Mouse (Mus musculus) hindbrain, embryonic 15.5 days (tissue): ENCODE data around the gene Gipc3. TPM values are rescaled to one million over a fixed set of nuclear protein-coding genes. Genes with fewer than 3 reads are reported as not detected.
A peak's percentile ranks its signal among the peaks of the same experiment; 100 is the strongest.

Experiments
- ATAC-seq: fragments of 200-750 bp; cut with Nextera tagmentation; 2 replicates; pipeline ENCODE4 v1.8.0; 2017; ENCODE audit warnings: low read depth, moderate number of reproducible peaks, moderate TSS enrichment; ENCODE audit not compliant: low FRiP score
- H3K27ac ChIP-seq: fragments of 300-500 bp; sonication (generic); replicated peaks from 2 replicates; pipeline ENCODE4 v1.5.1; 2015; ENCODE audit warnings: mild to moderate bottlenecking, inconsistent platforms
- H3K27me3 ChIP-seq: fragments of 300-500 bp; sonication (generic); 2 replicates; pipeline ENCODE4 v1.6.1; 2015; ENCODE audit warnings: control low read depth, inconsistent platforms
- H3K36me3 ChIP-seq: fragments of 300-500 bp; sonication (generic); 2 replicates; pipeline ENCODE4 v1.6.1; 2015; ENCODE audit warnings: control low read depth, inconsistent platforms
- H3K4me1 ChIP-seq: fragments of 300-500 bp; sonication (generic); replicated peaks from 2 replicates; pipeline ENCODE4 v1.6.1; 2015; ENCODE audit warnings: control low read depth, inconsistent platforms
- H3K4me2 ChIP-seq: fragments of 300-500 bp; sonication (generic); 2 replicates; pipeline ENCODE4 v1.6.1; 2015; ENCODE audit warnings: moderate library complexity, mild to moderate bottlenecking, inconsistent platforms
- H3K4me3 ChIP-seq: fragments of 300-500 bp; sonication (generic); 2 replicates; pipeline ENCODE4 v1.5.1; 2015; ENCODE audit warnings: mild to moderate bottlenecking, inconsistent platforms
- H3K9ac ChIP-seq: fragments of 300-500 bp; sonication (generic); 2 replicates; pipeline ENCODE4 v1.6.1; 2015; ENCODE audit warnings: inconsistent platforms
- H3K9me3 ChIP-seq: fragments of 300-500 bp; sonication (generic); 2 replicates; pipeline ENCODE4 v1.6.1; 2016; ENCODE audit warnings: control low read depth, inconsistent platforms
- WGBS: fragments of 180-500 bp; shearing (Covaris S2); methylation state at CpG from one replicate; pipeline ENCODE4 v1.1.7; 2015; 5-methylcytosine and 5-hydroxymethylcytosine counted together
- microRNA-seq: library from miRNA; unstranded; fragments of <30 nt; microRNA quantifications from one replicate; pipeline ENCODE4, GENCODE M21; 2016
- polyA plus RNA-seq: library from polyadenylated mRNA; unstranded; fragments of >200 nt; fragmentation: Nextera tagmentation; extraction: Ambion mirVana; gene quantifications from 2 replicates; pipeline ENCODE4 v1.2.1, GENCODE M21; 2015

Gipc3 gene
- polyA plus RNA-seq, 1 experiment from 2014 or later = not detected

DNA sequence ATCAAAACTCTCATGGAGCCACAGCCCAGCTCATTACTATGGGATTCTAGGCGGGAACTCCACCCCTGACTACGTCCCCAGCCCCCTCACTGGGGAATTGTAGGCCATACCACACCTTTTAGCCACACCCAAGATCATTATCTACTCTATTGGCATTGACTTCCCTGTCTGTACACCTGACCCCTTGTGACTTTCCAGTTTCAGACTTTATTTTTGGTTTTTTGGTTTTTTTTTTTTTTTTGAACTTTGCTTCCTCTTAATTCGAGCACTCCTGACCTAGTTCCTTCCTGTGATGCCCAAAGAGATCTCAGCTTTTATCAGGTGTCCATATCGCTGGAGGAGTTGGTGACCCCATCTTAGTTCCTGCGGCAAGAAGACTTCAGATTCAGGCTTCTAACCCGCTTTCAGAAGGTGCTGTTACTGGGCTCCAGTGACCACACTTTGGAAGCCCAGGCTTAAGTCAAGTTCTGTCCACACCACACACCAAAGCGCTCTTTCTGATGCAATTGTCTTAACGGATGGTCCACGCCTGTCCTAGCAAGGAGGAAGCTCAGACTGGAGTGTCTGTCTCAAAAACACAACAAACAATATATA is 51.5 kb downstream of the Gipc3 start, which contains the start of gene Tjp3:
TSS of gene Tjp3 (minus strand) at position 71 of the 594 bp plus-strand sequence.
- ATAC-seq = no peak
- H3K4me2 ChIP-seq = peak within 1 kb of the TSS; percentile 71
- 0 out of 2 replicates have a peak, but pooled peaks cover 11% of the 10 kb centered on the region for H3K27me3 ChIP-seq
- H3K4me1 ChIP-seq = peaks cover 36% of the 10 kb centered on the region
- no peak within 1 kb of the TSS for H3K9ac ChIP-seq
- H3K4me3 ChIP-seq = peak within 1 kb of the TSS; percentile 90
- no peaks in the 10 kb centered on the region for H3K9me3 ChIP-seq
- no peak within 1 kb of the TSS for H3K27ac ChIP-seq
- WGBS = 75% methylated on average over 9 of the region's 9 CpGs
- H3K36me3 ChIP-seq = no peaks in the 10 kb centered on the region

DNA sequence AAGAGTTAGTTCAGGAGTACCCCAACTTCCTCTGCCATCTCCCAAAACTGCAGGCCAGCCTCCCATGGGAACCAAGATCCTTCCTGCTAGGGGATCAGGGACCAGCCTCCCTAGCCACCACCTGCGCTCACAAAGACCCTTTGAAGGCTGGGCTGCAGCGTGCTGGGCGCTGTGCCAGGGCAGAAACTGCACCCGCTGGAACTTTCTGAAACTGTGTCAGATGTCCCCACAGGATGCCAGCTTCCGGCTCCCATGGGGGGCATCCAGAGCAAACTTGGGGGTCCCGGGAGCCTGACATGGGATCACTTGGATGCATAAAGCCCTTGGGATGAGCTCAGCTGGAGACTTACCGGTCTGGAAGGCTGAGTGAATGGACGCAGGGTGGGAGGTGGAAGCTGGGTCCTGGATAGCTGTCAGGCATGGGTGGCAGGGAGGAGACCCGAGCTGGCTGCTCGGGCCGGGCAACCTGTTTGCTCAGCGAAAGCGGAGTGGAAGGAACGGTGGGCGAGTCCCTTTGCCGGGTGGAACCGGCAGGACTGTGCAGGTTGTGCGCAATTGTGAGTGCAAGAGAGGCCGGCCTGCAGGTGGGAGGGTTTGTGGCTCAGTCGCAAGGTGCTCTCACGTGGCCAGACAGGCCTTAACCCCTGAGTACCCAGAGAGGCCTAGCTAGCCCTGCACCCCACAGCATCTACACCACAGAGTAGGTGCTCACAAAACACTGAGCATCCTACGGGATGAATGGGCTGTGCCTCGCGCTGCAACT is 52.2 kb downstream of the Gipc3 start:
- Histone ChIP-seq H3K4me3 (no peak overlapping the region), H3K27ac (no peak overlapping the region), H3K36me3 (no peaks in the 10 kb centered on the region), H3K4me2 (peak overlapping the region; percentile 14), H3K9ac (no peak overlapping the region), H3K4me1 (peaks cover 37% of the 10 kb centered on the region), H3K9me3 (no peaks in the 10 kb centered on the region), H3K27me3 (0 out of 2 replicates have a peak, but pooled peaks cover 11% of the 10 kb centered on the region)
- 13% methylated on average over 24 of the region's 24 CpGs for WGBS
- ATAC-seq = no peak

DNA sequence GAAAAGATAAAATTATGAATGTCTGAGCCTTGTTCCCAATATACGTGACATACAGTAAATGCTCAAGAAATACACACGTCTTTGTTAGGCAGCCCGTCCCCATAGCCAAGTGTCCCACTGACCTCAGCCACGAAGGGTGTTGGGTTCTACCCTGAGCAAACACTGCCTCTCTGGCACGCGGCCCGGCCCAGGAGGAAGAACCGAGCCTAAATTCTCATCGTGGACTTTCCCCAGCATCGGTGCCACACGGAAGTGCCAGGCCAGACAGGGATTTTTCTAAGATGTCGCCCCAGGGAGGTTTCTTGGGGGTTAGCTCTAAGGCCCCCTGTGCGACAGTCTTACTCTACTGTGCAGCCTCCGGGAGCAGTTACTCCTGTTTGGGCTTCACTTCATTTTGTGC is 53.3 kb downstream of the Gipc3 start:
- Histone ChIP-seq H3K9ac (no peak overlapping the region), H3K27ac (no peak overlapping the region), H3K27me3 (peaks cover 16% of the 10 kb centered on the region; the same call in 1 of the 2 replicates), H3K4me3 (no peak overlapping the region), H3K36me3 (no peaks in the 10 kb centered on the region), H3K9me3 (no peaks in the 10 kb centered on the region), H3K4me1 (peaks cover 28% of the 10 kb centered on the region), H3K4me2 (no peak overlapping the region)
- no peak for ATAC-seq
- 62% methylated on average over 14 of the region's 14 CpGs for WGBS

DNA sequence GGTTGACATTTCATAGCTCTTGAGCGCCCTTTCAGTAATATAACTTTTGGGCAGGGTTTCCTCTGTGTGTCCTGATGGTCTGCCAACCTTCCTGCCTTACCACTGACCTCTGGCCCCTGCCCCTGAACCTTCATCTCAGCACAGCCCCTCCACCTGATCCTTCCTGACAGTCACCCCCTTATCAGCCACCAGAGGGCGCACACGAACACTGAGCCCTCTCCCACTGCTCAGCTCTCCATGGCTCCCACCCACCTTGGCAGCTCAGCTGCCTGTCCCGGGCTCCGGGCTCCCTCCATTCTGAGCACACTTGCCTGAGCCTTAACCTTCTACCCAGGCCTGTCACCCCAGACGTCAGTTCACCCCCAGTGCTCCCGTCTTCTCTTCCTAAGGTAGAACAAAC is 53.8 kb downstream of the Gipc3 start:
- H3K9ac ChIP-seq = no peak overlapping the region
- peaks cover 17% of the 10 kb centered on the region; the same call in 1 of the 2 replicates for H3K27me3 ChIP-seq
- H3K4me3 ChIP-seq = no peak overlapping the region
- H3K36me3 ChIP-seq = no peaks in the 10 kb centered on the region
- no peaks in the 10 kb centered on the region for H3K9me3 ChIP-seq
- H3K4me2 ChIP-seq = no peak overlapping the region
- H3K27ac ChIP-seq = no peak overlapping the region
- no peak for ATAC-seq
- 6% methylated on average over 7 of the region's 7 CpGs for WGBS
- H3K4me1 ChIP-seq = peaks cover 22% of the 10 kb centered on the region

DNA sequence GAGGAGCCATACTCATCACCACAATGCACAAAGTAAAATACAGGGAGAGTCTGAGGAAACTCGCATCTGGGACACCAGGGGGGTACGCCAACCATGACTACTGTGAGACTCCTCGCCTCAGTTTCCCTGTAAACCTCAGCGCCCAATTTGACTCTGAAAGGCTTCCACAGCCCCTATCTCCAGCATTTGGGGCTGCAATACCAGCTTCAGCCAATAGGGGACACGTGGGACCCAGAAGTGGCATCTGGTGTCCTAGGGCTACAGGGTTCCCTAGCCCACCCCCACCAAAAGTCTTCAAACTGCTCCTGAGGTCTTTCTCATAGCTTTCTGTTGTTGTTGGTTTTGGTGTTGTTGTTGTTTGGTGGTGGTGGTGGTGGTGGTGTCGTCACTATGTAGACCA is 54.5 kb downstream of the Gipc3 start:
- Histone ChIP-seq H3K9ac (no peak overlapping the region), H3K27ac (no peak overlapping the region), H3K4me1 (peaks cover 16% of the 10 kb centered on the region), H3K4me2 (no peak overlapping the region), H3K27me3 (peaks cover 20% of the 10 kb centered on the region), H3K36me3 (no peaks in the 10 kb centered on the region), H3K9me3 (no peaks in the 10 kb centered on the region), H3K4me3 (no peak overlapping the region)
- no peak for ATAC-seq
- 31% methylated on average over 6 of the region's 6 CpGs for WGBS

DNA sequence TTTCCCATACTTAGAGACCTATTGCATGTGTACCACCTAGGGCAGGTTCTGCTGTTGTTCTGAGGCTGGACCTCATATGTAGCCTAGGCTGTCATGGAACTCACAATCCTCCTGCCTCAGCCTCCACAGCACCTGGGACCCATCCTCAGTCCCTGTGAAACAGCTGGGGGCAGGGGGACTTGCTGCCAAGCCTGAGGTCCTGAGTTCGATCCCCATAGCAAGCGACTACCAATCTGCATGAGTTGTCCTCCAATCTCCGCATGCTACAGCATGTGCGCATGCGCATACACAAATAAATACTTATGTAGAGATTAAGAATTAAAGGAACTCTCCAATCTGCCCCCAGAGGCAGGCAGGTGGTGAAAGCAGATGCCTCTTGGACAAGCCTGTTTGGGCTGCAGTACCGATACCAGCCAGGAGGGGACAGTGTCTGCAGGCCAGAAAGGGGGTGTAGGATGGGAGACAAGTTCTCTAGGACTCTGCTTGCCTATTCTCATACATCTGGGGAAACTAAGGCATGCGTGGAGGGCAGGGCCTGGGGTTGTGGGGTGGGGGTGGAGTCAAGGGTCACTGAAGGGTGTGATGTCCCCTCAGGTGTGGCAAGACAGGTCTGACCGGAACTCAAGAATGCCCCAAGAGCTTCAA is 55.4 kb downstream of the Gipc3 start:
- no peak overlapping the region for H3K27ac ChIP-seq
- no peak overlapping the region for H3K4me3 ChIP-seq
- no peak for ATAC-seq
- H3K9ac ChIP-seq = no peak overlapping the region
- H3K36me3 ChIP-seq = no peaks in the 10 kb centered on the region
- no peak overlapping the region for H3K4me2 ChIP-seq
- no peaks in the 10 kb centered on the region for H3K9me3 ChIP-seq
- H3K4me1 ChIP-seq = peaks cover 16% of the 10 kb centered on the region
- H3K27me3 ChIP-seq = peaks cover 24% of the 10 kb centered on the region
- 61% methylated on average over 8 of the region's 8 CpGs for WGBS

DNA sequence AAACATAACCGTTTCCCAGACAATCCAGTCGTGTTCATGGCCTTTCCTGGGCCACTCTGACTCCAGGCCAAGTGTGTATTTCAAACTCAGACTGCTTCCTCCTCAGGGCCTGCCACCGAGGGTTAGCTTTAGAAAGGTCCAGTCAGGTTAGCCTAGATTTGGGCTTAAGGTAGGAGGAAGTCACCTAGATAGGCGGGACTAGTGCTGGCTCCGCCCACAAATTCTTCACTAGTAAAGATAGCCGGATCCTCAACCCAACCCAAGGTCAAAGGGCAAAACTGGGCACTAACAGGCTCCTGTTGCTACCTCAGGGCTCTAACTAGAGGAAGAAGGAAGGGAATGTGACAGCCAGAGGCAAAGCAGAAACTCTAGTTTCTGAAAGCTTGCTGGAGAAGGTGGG is 56.5 kb downstream of the Gipc3 start:
- Histone ChIP-seq H3K4me1 (peaks cover 16% of the 10 kb centered on the region), H3K36me3 (no peaks in the 10 kb centered on the region), H3K9me3 (no peaks in the 10 kb centered on the region), H3K4me3 (no peak overlapping the region), H3K27me3 (peaks cover 28% of the 10 kb centered on the region), H3K4me2 (no peak overlapping the region), H3K27ac (no peak overlapping the region), H3K9ac (no peak overlapping the region)
- 46% methylated on average over 6 of the region's 6 CpGs for WGBS
- no peak for ATAC-seq

DNA sequence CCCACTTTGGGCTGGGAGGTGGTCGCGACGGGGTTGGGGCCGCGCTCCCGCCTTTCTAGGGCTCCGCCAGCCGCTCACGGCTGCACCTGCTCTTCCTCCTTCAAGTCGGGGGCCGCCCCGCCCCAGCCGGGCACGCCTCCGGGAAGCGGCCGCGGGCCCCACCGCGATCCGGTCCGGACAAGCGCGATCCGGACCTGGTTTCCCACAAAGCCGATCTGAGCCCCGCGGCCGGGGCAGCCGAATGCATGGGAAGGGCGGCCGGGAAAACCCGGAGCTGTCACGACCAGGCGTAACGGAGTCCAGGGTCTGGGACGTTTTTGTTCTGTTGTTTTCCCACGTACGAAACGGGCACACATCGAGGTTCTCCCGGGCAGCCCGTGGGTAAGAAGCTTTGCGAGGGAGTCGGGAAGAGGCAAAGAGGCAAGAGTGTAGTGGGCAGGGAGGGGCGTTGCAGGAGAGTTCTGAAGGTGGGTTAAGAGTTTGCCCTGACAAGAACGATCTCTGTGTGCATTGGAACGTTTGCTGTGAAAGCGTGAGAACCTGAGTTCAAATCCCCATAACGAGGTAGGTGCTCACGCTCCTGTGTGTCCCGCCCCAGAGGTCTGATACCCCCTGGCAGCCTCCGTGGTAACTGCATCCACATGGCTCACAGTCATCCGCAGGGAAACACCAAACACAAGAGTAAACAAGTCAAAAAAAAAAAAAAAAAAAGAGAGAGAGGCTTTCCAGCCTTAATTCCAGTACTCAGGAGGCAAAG is 57.2 kb downstream of the Gipc3 start:
- Histone ChIP-seq H3K27me3 (peaks cover 28% of the 10 kb centered on the region), H3K4me2 (peak overlapping the region; percentile 89)

More for the DNA sequence above, 57.2 kb downstream of the Gipc3 start:
- Histone ChIP-seq H3K4me3 (peak overlapping the region; percentile 49), H3K9me3 (no peaks in the 10 kb centered on the region), H3K27ac (no peak overlapping the region), H3K36me3 (no peaks in the 10 kb centered on the region), H3K4me1 (peaks cover 10% of the 10 kb centered on the region), H3K9ac (peak overlapping the region; percentile 44)
- peak; percentile 78 for ATAC-seq
- 2% methylated on average over 54 of the region's 54 CpGs for WGBS

Small RNAs within 50 kb of the gene (microRNA-seq; reads per million reads assigned to microRNA genes)
- gene Mir6913 = not detected

Other genes starting within 250 kb of the Gipc3 start
- 0.30 and 0.39 TPM in 2 replicates for gene Creb3l3, start 244.4 kb downstream of the Gipc3 start, polyA plus RNA-seq
- gene Map2k2, start 237.4 kb downstream of the Gipc3 start, polyA plus RNA-seq = 248 and 259 TPM in 2 replicates
- 15.3 and 16.2 TPM in 2 replicates for gene Zbtb7a, start 208.0 kb downstream of the Gipc3 start, polyA plus RNA-seq
- 52.2 and 61.2 TPM in 2 replicates for gene Pias4, start 175.3 kb downstream of the Gipc3 start, polyA plus RNA-seq
- gene Eef2, start 166.6 kb downstream of the Gipc3 start, polyA plus RNA-seq = 532 and 536 TPM in 2 replicates
- 69.7 and 70.1 TPM in 2 replicates for gene Dapk3, start 160.3 kb downstream of the Gipc3 start, polyA plus RNA-seq
- gene 4930442H23Rik, start 159.4 kb downstream of the Gipc3 start, polyA plus RNA-seq = 0.13 and 0.31 TPM in 2 replicates
- gene Nmrk2, start 141.2 kb downstream of the Gipc3 start, polyA plus RNA-seq = 0.10 TPM in 1 of 2 replicates, not detected in the other
- gene Atcay, start 112.4 kb downstream of the Gipc3 start, polyA plus RNA-seq = 80.6 and 85.5 TPM in 2 replicates
- gene Zfr2, start 110.1 kb downstream of the Gipc3 start, polyA plus RNA-seq = 30.3 and 34.0 TPM in 2 replicates
- 43.8 and 49.7 TPM in 2 replicates for gene Matk, start 90.3 kb downstream of the Gipc3 start, polyA plus RNA-seq
- 121 and 144 TPM in 2 replicates for gene Mrpl54, start 76.3 kb downstream of the Gipc3 start, polyA plus RNA-seq
- 38.3 and 38.6 TPM in 2 replicates for gene Apba3, start 76.3 kb downstream of the Gipc3 start, polyA plus RNA-seq
- gene Tjp3, start 51.7 kb downstream of the Gipc3 start, polyA plus RNA-seq = 5.9 and 6.2 TPM in 2 replicates
- gene Pip5k1c, start 50.3 kb downstream of the Gipc3 start, polyA plus RNA-seq = 130 and 151 TPM in 2 replicates
- gene Cactin, start 22.2 kb downstream of the Gipc3 start, polyA plus RNA-seq = 33.8 and 35.1 TPM in 2 replicates
- gene Tbxa2r, start 14.5 kb downstream of the Gipc3 start, polyA plus RNA-seq = 4.7 and 5.2 TPM in 2 replicates
- 39.0 and 39.9 TPM in 2 replicates for gene Hmg20b, start 7.2 kb upstream of the Gipc3 start, polyA plus RNA-seq
- gene Mfsd12, start 14.2 kb upstream of the Gipc3 start, polyA plus RNA-seq = 21.0 and 21.1 TPM in 2 replicates
- gene 4930404N11Rik, start 22.6 kb upstream of the Gipc3 start, polyA plus RNA-seq = 1.1 TPM in 2 replicates
- gene Fzr1, start 35.2 kb upstream of the Gipc3 start, polyA plus RNA-seq = 147 and 152 TPM in 2 replicates
- gene Dohh, start 41.2 kb upstream of the Gipc3 start, polyA plus RNA-seq = 92.2 and 94.0 TPM in 2 replicates
- gene Gm48551, start 41.2 kb upstream of the Gipc3 start, polyA plus RNA-seq = 6.2 and 6.6 TPM in 2 replicates
- 2.1 and 2.7 TPM in 2 replicates for gene Gm48552, start 45.7 kb upstream of the Gipc3 start, polyA plus RNA-seq
- 1.4 and 1.8 TPM in 2 replicates for gene Smim24, start 49.8 kb upstream of the Gipc3 start, polyA plus RNA-seq
- gene Nfic, start 112.4 kb upstream of the Gipc3 start, polyA plus RNA-seq = 26.6 and 28.0 TPM in 2 replicates
- gene Celf5, start 139.4 kb upstream of the Gipc3 start, polyA plus RNA-seq = 70.0 and 77.6 TPM in 2 replicates
- gene Ncln, start 153.1 kb upstream of the Gipc3 start, polyA plus RNA-seq = 66.5 and 72.7 TPM in 2 replicates
- 0.83 and 0.86 TPM in 2 replicates for gene S1pr4, start 156.9 kb upstream of the Gipc3 start, polyA plus RNA-seq
- gene Gna15, start 181.0 kb upstream of the Gipc3 start, polyA plus RNA-seq = 1.1 and 1.2 TPM in 2 replicates
- gene Gna11, start 201.9 kb upstream of the Gipc3 start, polyA plus RNA-seq = 94.3 and 109 TPM in 2 replicates
- 820 and 884 TPM in 2 replicates for gene Aes, start 216.2 kb upstream of the Gipc3 start, polyA plus RNA-seq
- 46.6 and 46.9 TPM in 2 replicates for gene Tle2, start 231.3 kb upstream of the Gipc3 start, polyA plus RNA-seq